Mouse (Mus musculus): ENCODE measurements around the gene Gm28827.
"Not testable (repeated sequence)": the region's sequence is repeated elsewhere in the genome, so short reads cannot be mapped to it uniquely, and the experiment has no call there.

Gm28827 gene

GRCm38 (mm10) chrY:83030647-83031046, at the start of gene Gm28827:
Gene Gm28827 (plus strand): TSS chrY:83030947.
- DNase-seq (ENCODE audit: low spot score) = not testable (repeated sequence)
